Mouse (Mus musculus) heart, embryonic 10.5 days (tissue): ENCODE data around the gene Wiz. TPM values are rescaled to one million over a fixed set of nuclear protein-coding genes. Genes with fewer than 3 reads are reported as not detected.

Experiments
- DNase-seq: peaks from one replicate; pipeline ENCODE4 v3.0.0-alpha.2; 2017; ENCODE audit warnings: low spot score
- H3K27ac ChIP-seq: fragments of 300-500 bp; sonication (generic); 2 replicates; pipeline ENCODE4 v1.5.1; 2016; ENCODE audit warnings: mild to moderate bottlenecking
- H3K27me3 ChIP-seq: fragments of 300-500 bp; sonication (generic); 2 replicates; pipeline ENCODE4 v1.6.1; 2016; ENCODE audit warnings: mild to moderate bottlenecking; ENCODE audit not compliant: poor library complexity, insufficient read depth, severe bottlenecking
- H3K36me3 ChIP-seq: fragments of 300-500 bp; sonication (generic); 2 replicates; pipeline ENCODE4 v1.6.1; 2016; ENCODE audit warnings: mild to moderate bottlenecking, moderate library complexity
- H3K4me1 ChIP-seq: fragments of 300-500 bp; sonication (generic); 2 replicates; pipeline ENCODE4 v1.6.1; 2016; ENCODE audit warnings: mild to moderate bottlenecking
- H3K4me3 ChIP-seq: fragments of 300-500 bp; sonication (generic); 2 replicates; pipeline ENCODE4 v1.5.1; 2016; ENCODE audit warnings: mild to moderate bottlenecking, moderate library complexity
- H3K9me3 ChIP-seq: fragments of 300-500 bp; sonication (generic); 2 replicates; pipeline ENCODE4 v1.6.1; 2016; ENCODE audit warnings: mild to moderate bottlenecking, moderate library complexity
- WGBS: fragments of 180-500 bp; shearing (Covaris S2); methylation state at CpG from one replicate; pipeline ENCODE4 v1.1.7; 2016; 5-methylcytosine and 5-hydroxymethylcytosine counted together
- polyA plus RNA-seq: library from polyadenylated mRNA; unstranded; fragments of >200 nt; fragmentation: Nextera tagmentation; extraction: Ambion mirVana; gene quantifications from 2 replicates; pipeline ENCODE4 v1.2.1, GENCODE M21; 2016

The Wiz gene
- polyA plus RNA-seq, 1 experiment from 2014 or later, result 21.8 TPM

DNA sequence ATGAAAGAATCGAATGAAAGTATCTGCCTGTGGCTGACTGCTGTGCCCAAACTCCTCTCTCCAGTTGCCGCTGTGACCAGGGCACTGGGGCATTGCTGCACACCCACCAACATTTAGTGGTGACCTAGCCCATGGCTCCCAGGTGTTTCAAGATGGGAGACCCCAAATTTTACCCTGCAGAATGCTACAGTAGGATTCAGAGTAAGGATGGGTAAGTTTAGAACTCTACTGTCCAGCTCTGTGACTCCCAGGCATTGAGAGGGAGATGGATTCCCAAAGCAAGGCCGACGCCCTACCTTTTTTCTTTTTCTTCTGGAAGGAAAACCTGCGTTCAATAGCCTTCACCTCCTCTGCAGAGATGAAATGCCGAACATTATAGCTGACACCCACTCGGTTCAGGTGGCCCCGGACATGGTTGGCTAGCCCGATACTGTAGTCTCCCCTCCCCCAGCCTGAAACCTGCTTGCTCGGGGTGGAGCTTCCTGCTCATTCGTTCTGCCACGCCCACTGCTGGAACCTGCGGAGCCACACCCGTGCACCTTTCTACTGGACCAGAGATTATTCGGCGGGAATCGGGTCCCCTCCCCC is 20.2 kb downstream of the Wiz start:
- WGBS, result 13% methylated on average over 14 of the region's 17 CpGs
- 0 out of 2 replicates have a peak, but pooled peaks cover 5% of the 10 kb centered on the region for H3K36me3 ChIP-seq
- peak overlapping the region; percentile 47 for H3K4me3 ChIP-seq
- DNase-seq, result peak; percentile 75
- H3K9me3 ChIP-seq, result no peaks in the 10 kb centered on the region
- no peaks in the 10 kb centered on the region for H3K27me3 ChIP-seq
- H3K27ac ChIP-seq, result peak overlapping the region; percentile 37
- peaks cover 16% of the 10 kb centered on the region; the same call in 1 of the 2 replicates for H3K4me1 ChIP-seq

DNA sequence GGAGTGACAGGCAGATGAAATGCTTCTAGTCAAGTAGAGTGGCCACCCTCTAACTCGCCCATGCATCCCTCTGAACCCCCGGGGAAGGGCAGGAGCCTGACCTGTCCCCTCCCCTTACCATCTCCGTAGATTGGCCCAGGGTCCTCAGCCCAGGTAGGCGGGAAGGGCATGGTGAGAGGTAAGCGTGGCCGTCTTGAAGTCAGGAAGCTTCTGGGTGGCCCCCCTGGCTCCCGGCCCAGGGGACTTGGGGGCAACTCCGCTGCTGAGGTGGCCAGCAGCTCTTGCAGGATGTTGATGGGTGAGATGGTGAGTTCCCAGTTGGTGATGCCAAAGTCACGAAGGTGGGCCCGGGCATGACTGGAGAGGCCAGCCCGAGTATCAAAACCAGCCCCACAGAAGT is 21.5 kb downstream of the Wiz start:
- peaks cover 23% of the 10 kb centered on the region for H3K4me1 ChIP-seq
- H3K9me3 ChIP-seq, result no peaks in the 10 kb centered on the region
- WGBS, result 83% methylated on average over 11 of the region's 11 CpGs
- H3K27me3 ChIP-seq, result no peaks in the 10 kb centered on the region
- H3K36me3 ChIP-seq, result peaks cover 6% of the 10 kb centered on the region; the same call in 1 of the 2 replicates
- H3K4me3 ChIP-seq, result no peak overlapping the region
- peak; percentile 55 for DNase-seq
- no peak overlapping the region for H3K27ac ChIP-seq

DNA sequence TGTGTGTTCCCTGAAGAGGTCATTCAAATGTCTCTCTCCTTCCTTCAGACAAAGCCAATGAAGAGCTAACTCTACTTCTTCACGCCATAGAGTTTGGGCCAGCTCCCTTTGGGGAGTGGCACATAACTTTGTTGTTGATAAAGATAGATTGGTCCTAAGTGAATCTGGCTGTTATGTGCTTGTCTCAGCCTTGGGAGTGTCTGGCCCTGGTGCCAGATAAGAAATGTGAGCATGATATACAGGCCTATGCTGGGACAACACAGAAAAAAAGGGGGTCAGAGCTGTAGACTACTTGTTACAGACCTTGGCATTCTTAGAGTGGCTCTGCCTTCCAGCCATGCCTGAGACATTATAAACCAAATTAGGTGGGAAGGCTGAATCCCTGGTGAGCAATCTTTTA is 23.9 kb downstream of the Wiz start:
- Histone ChIP-seq H3K9me3 (no peaks in the 10 kb centered on the region), H3K4me1 (peaks cover 38% of the 10 kb centered on the region), H3K27me3 (no peaks in the 10 kb centered on the region), H3K36me3 (peaks cover 29% of the 10 kb centered on the region), H3K4me3 (peak overlapping the region; percentile 91; the same call in 1 of the 2 replicates), H3K27ac (peak overlapping the region; percentile 98; the same call in 1 of the 2 replicates)
- peak; percentile 71 for DNase-seq
- 57% methylated on average over 1 of the region's 1 CpGs for WGBS

DNA sequence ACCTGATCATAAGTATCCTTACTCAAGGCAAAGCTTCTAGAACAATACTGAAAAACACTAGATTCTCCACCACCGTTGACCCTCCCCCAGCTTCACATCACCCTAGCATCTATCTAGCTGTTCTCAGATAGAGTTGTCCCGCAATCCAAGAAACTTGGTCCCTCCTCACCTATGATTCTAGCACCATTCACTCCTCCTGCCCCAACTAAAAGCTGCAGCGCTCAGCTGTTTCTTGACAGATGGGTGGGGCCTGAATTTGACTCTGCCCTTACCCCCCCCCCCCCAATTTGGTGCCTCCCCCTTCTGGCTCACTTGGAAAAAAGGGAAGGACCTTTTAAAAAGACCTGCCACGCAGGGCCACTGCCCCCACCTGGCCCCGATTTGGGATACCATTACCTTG is 24.4 kb downstream of the Wiz start:
- H3K9me3 ChIP-seq, result no peaks in the 10 kb centered on the region
- H3K27ac ChIP-seq, result peak overlapping the region; percentile 98
- WGBS, result 45% methylated on average over 5 of the region's 5 CpGs
- DNase-seq, result peak; percentile 73
- H3K4me3 ChIP-seq, result peak overlapping the region; percentile 91
- H3K4me1 ChIP-seq, result peaks cover 38% of the 10 kb centered on the region
- peaks cover 34% of the 10 kb centered on the region for H3K36me3 ChIP-seq
- no peaks in the 10 kb centered on the region for H3K27me3 ChIP-seq

DNA sequence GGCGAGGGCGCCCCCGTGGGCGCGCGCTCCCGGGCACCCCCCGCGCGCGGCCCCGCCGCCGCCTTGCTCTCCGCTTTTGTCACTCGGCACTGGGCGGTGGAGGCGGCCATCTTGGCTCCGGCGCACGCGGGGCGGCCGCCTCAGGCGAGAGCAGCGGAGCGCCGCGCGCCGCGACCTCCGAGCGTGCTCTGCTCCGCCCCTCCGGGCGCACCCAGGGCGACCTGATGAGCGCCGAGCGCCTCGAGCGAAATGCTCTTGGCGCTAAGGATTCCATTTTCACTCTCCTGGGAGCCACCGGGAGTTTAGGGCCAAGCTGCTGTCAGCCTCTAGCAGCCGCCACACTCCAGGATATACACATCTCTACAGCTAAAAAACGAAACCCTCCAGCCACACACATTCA is 24.9 kb downstream of the Wiz start:
- DNase-seq, result peak; percentile 90
- H3K27me3 ChIP-seq, result no peaks in the 10 kb centered on the region
- WGBS, result 1% methylated on average over 47 of the region's 47 CpGs
- H3K36me3 ChIP-seq, result peaks cover 39% of the 10 kb centered on the region
- H3K27ac ChIP-seq, result peak overlapping the region; percentile 98
- H3K4me1 ChIP-seq, result peaks cover 38% of the 10 kb centered on the region
- peak overlapping the region; percentile 91 for H3K4me3 ChIP-seq
- no peaks in the 10 kb centered on the region for H3K9me3 ChIP-seq

DNA sequence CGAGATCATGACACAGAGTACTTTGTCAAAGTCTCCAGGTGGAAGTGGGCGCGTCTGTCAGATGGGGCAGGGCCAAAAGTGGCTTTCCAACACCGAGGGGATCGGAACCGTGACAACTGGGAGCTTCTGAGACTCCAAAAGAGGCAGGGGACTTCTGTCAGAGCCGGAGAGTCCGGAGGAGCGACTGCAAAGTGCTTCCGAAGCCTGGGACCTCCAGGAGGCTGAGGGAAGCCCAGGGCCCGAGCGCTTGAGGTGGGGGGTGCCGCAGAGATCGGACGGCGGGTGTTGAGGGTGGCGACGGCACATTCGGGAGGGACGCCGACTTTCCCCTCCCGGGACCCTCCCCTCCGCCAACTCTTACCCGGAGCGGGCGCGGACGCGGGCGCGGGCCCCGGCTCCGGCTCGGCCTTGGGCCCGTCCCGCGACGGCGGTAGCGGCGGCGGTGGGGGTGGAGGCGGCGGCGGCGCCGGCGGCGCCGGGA is 25.4 kb downstream of the Wiz start:
- H3K27me3 ChIP-seq, result no peaks in the 10 kb centered on the region
- DNase-seq, result peak; percentile 77
- H3K27ac ChIP-seq, result peak overlapping the region; percentile 98
- WGBS, result under 1% methylated on average over 37 of the region's 50 CpGs
- H3K9me3 ChIP-seq, result no peaks in the 10 kb centered on the region
- H3K4me3 ChIP-seq, result peak overlapping the region; percentile 91
- peaks cover 44% of the 10 kb centered on the region for H3K36me3 ChIP-seq
- H3K4me1 ChIP-seq, result peaks cover 35% of the 10 kb centered on the region

DNA sequence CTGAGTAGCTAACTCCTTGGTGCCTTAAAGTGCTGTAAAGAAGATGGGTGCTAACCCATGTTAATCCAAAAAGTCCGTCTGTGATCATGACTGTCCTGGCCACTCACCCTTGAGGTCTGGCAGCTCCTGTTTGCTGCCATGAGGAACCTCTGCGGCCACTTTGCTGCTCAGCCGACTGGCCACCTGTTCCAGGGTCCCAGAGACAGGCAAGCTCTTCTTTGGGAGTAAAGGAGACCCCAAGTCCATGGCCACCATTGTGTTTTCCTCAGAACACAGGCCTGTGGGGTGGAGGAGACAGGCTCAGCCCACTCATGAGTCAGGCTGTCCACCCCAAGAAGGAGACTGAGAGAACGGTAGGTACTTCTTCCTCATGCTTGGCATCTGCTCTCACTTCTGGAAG is 26.6 kb downstream of the Wiz start:
- H3K36me3 ChIP-seq, result peaks cover 53% of the 10 kb centered on the region
- H3K27me3 ChIP-seq, result no peaks in the 10 kb centered on the region
- peak overlapping the region; percentile 91 for H3K4me3 ChIP-seq
- H3K27ac ChIP-seq, result no peak overlapping the region
- peaks cover 32% of the 10 kb centered on the region for H3K4me1 ChIP-seq
- no peaks in the 10 kb centered on the region for H3K9me3 ChIP-seq
- 87% methylated on average over 4 of the region's 4 CpGs for WGBS
- DNase-seq, result peak; percentile 55

DNA sequence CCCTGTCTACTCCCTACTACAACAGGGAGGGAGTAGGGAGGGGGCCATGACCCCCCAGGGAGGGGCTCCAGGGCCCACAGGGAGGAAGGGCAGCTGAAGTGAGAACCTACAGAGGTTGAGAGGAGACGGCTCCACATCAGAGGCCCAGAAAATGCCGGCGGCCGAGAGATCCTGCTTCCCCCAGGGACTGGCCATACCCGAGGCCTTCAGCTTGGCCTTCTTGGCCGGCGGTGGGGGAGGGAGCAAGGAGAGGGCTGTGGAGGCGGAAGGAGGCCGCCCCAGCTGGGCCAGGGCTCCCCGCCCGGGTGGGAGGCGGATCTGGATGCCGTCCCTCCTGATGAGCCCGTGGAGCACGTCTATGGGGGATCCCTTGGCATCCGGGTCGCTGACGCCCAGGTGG is 29.3 kb downstream of the Wiz start:
- 82% methylated on average over 18 of the region's 18 CpGs for WGBS
- peaks cover 78% of the 10 kb centered on the region for H3K36me3 ChIP-seq

DNA sequence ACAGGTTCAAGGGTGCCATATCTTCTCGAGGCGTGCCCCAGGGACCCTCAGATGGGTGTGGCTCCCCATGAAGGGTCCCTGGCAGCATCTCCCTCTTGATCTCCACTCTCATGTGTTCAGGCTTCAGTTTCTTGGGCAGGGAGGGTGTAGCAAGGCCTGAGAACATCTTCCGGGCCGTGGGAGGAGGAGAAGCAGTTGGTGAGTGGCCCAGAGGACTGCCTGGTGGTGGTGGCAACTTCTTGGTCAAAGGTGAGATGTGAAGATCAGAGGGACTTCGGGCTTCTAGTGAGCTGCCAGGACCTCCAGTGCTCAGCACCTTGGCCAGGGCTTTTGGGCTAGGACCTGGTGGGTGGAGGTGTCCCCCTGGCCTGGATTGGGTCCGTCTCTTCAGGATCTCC is 30.3 kb downstream of the Wiz start:
- 88% methylated on average over 6 of the region's 6 CpGs for WGBS
- peaks cover 88% of the 10 kb centered on the region for H3K36me3 ChIP-seq

More for the DNA sequence above, 29.3 kb downstream of the Wiz start:
- Histone ChIP-seq H3K4me1 (peaks cover 26% of the 10 kb centered on the region), H3K4me3 (no peak overlapping the region), H3K27ac (no peak overlapping the region), H3K27me3 (no peaks in the 10 kb centered on the region), H3K9me3 (no peaks in the 10 kb centered on the region)
- DNase-seq, result peak; percentile 73

DNA sequence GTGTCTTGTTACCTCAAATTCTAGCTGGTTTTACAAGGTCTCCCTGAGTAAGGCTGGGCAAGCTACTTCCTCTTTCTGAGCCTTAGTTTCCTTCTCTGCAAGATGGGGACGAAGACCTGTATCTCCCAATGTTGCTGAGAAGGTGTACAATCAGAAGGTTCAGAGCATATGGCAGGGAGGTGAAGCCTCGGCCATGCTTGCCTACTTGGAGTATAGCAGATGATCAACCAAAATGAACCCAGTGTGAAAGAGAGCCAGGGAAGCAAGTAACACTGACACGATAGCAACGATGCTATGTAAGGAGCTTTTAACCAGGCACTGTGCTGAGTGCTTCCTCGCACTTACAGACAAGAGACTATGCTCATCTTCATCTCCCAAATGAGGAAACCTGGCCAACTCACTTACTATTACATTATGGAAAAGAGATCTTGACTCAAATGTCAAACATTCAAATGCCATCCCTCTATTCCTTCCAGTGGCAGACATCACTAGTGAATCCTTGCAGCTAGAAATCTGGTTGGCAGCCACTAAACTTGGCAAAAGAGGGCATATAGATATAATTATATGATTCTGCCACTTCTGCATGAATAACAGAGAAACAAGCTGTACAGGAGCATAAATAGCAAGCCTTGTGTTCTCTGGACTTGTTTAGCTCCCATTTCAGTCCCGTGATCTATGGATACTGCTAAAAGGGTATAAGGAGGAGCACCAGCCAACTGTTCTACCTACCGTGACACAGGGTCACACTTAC is 30.9 kb downstream of the Wiz start:
- 89% methylated on average over 7 of the region's 7 CpGs for WGBS
- H3K4me3 ChIP-seq, result no peak overlapping the region
- peak; percentile 58 for DNase-seq
- peaks cover 28% of the 10 kb centered on the region for H3K4me1 ChIP-seq
- no peaks in the 10 kb centered on the region for H3K9me3 ChIP-seq
- H3K27me3 ChIP-seq, result no peaks in the 10 kb centered on the region
- no peak overlapping the region for H3K27ac ChIP-seq
- peaks cover 93% of the 10 kb centered on the region for H3K36me3 ChIP-seq

More for the DNA sequence above, 30.3 kb downstream of the Wiz start:
- peak; percentile 69 for DNase-seq
- Histone ChIP-seq H3K27me3 (no peaks in the 10 kb centered on the region), H3K27ac (no peak overlapping the region), H3K9me3 (no peaks in the 10 kb centered on the region), H3K4me3 (no peak overlapping the region), H3K4me1 (peaks cover 29% of the 10 kb centered on the region)

DNA sequence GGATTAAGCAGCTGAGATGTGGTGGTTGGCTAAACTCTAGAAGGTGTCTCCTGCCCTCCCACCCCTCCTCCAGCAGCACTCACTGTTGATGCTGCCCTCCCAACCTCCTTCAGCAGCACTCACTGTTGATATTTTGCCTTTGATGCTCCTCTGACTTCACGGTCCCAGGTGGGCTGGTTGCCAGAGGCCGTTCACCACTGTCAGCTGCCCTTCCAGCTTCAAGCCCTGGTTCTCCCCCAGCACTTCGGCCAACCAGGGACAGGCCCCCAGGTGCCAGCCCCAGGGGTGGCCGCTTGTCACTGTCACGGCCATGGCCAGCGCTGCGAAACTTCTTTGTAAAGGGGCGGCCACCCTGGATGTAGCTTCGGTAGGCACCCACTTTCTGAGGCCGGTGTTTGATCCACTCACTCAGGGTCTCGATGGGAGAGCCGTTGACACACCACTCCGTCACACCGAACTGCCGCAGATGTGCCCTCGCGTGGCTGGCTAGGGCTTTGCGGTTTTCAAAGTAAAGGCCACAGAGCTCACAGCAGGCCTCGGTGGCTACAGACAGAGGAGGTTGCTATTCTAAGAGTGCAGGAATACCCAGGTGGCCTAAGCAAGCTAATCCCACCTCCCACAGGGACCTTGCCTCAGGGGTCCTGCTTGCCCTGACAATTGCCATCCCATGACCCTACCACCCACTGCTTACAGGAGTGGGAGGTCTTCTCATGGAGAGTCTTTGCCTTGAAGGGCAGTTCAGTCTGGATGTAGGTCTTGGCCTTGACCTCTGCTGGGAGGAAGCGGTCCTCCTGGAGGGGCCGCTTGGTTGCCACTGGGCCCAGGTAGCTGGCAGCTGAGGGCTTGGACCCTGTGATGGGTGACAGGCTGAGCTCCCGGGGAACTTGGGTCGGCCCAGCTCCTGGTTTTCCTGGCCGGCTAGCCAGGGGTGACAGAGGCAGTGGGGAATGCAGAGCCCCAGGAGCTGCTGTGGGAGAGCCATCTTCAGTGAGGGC is 32.2 kb downstream of the Wiz start:
- DNase-seq, result peak; percentile 70
- 88% methylated on average over 24 of the region's 24 CpGs for WGBS
- 0 out of 2 replicates have a peak overlapping the region, but pooled peaks have one; percentile 10 for H3K27ac ChIP-seq
- no peaks in the 10 kb centered on the region for H3K27me3 ChIP-seq
- H3K9me3 ChIP-seq, result no peaks in the 10 kb centered on the region
- peaks cover 86% of the 10 kb centered on the region for H3K36me3 ChIP-seq
- no peak overlapping the region for H3K4me3 ChIP-seq
- peaks cover 17% of the 10 kb centered on the region; the same call in 1 of the 2 replicates for H3K4me1 ChIP-seq

DNA sequence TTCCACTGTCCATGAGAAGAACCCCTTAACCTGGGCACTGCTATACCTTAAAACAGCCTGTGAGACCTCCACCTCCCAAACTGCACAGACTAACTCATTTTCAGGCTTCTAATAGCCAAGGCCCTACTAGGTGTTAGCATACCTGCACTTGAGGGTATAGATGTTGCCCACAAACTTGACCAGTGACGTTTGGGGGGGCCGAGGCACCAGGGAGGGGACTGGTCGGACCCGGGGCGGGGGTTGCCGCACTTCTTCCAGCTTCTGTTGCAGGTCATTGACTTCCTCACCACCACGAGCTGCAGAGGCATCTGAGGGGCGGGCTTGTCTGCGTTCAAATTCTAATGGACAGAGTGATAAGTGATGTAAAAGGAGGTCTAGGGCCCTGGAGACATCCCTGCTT is 33.0 kb downstream of the Wiz start:
- no peaks in the 10 kb centered on the region for H3K9me3 ChIP-seq
- H3K4me3 ChIP-seq, result no peak overlapping the region
- peak; percentile 72 for DNase-seq
- H3K27ac ChIP-seq, result no peak overlapping the region
- peaks cover 79% of the 10 kb centered on the region for H3K36me3 ChIP-seq
- WGBS, result 88% methylated on average over 9 of the region's 9 CpGs
- H3K4me1 ChIP-seq, result peaks cover 12% of the 10 kb centered on the region; the same call in 1 of the 2 replicates
- no peaks in the 10 kb centered on the region for H3K27me3 ChIP-seq
